Mouse (Mus musculus) cerebellum, adult 2 months (tissue): Measurements from ENCODE around the gene Hoxd13.

ENCODE experiments used
- CTCF ChIP-seq: fragments of 200-500 bp; IDR thresholded peaks from 2 replicates; pipeline ENCODE4 v1.5.1; 2011; ENCODE audit warnings: low read depth, mild to moderate bottlenecking, control low read depth, low read length, moderate library complexity, borderline replicate concordance; ENCODE audit not compliant: insufficient read depth
- POLR2A ChIP-seq: fragments of 200-500 bp; IDR thresholded peaks from 2 replicates; pipeline ENCODE4 v1.6.1; 2011; ENCODE audit warnings: low read length, control low read depth, borderline replicate concordance; ENCODE audit not compliant: insufficient read depth

DNA sequence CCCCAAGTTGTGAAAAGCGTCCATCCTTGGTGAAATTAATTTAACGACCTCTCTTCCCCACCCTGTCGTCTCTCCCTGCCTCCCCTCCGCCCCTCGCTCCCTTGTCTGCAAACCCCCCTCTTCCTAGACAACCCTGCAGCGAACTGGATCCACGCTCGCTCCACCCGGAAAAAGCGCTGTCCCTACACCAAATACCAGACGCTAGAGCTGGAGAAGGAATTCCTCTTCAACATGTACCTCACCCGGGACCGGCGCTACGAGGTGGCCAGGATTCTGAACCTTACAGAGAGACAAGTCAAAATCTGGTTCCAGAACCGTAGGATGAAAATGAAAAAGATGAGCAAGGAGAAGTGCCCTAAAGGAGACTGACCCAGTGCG is 30.9 kb downstream of the Hoxd13 start:
- no peak for TF ChIP-seq CTCF
- no peak for TF ChIP-seq POLR2A
